Mouse (Mus musculus) forebrain, postnatal 0 days (tissue): ENCODE results near the gene Lrrc46. TPM values are rescaled to one million over a fixed set of nuclear protein-coding genes. Genes with fewer than 3 reads are reported as not detected.

Experiments
- ATAC-seq: fragments of 200-750 bp; cut with Nextera tagmentation; 2 replicates; pipeline ENCODE4 v1.8.0; 2017; ENCODE audit warnings: mild to moderate bottlenecking, moderate library complexity
- DNase-seq: peaks from one replicate; pipeline ENCODE4 v3.0.0-alpha.2; 2015
- H3K27ac ChIP-seq: fragments of 300-500 bp; sonication (generic); 2 replicates; pipeline ENCODE4 v1.5.1; 2014; ENCODE audit warnings: low read depth, mild to moderate bottlenecking, antibody characterized with exemption, low read length, moderate library complexity, mixed read lengths
- H3K27me3 ChIP-seq: fragments of 300-500 bp; sonication (generic); 2 replicates; pipeline ENCODE4 v1.6.1; 2014; ENCODE audit warnings: mild to moderate bottlenecking, low read length, mixed read lengths; ENCODE audit not compliant: insufficient read depth
- H3K36me3 ChIP-seq: fragments of 300-500 bp; sonication (generic); 2 replicates; pipeline ENCODE4 v1.6.1; 2014; ENCODE audit warnings: mild to moderate bottlenecking, moderate library complexity; ENCODE audit not compliant: insufficient read depth
- H3K4me1 ChIP-seq: fragments of 300-500 bp; sonication (generic); 2 replicates; pipeline ENCODE4 v1.6.1; 2014; ENCODE audit warnings: antibody characterized with exemption; ENCODE audit not compliant: insufficient read depth
- H3K4me2 ChIP-seq: fragments of 300-500 bp; sonication (generic); 2 replicates; pipeline ENCODE4 v1.6.1; 2014; ENCODE audit warnings: low read depth, mild to moderate bottlenecking, moderate library complexity
- H3K4me3 ChIP-seq: fragments of 300-500 bp; sonication (generic); 2 replicates; pipeline ENCODE4 v1.5.1; 2014; ENCODE audit warnings: low read depth, low read length, mixed read lengths
- H3K9ac ChIP-seq: fragments of 300-500 bp; sonication (generic); 2 replicates; pipeline ENCODE4 v1.6.1; 2014; ENCODE audit warnings: mild to moderate bottlenecking
- H3K9me3 ChIP-seq: fragments of 300-500 bp; sonication (generic); 2 replicates; pipeline ENCODE4 v1.6.1; 2016; ENCODE audit warnings: low read length
- CTCF ChIP-seq: sonication (generic); IDR thresholded peaks from 2 replicates; pipeline ENCODE4 v1.5.1; 2016; ENCODE audit warnings: antibody characterized with exemption, control low read depth, low read depth
- WGBS: fragments of 180-500 bp; shearing (Covaris S2); extraction: QIAGEN DNeasy Blood & Tissue Kit; methylation state at CpG from one replicate; pipeline ENCODE4 v1.1.7; 2014; 5-methylcytosine and 5-hydroxymethylcytosine counted together
- polyA plus RNA-seq: library from polyadenylated mRNA; unstranded; fragments of >200 nt; fragmentation: Nextera tagmentation; extraction: Ambion mirVana; gene quantifications from 2 replicates; pipeline ENCODE4 v1.2.1, GENCODE M21; 2015
- total RNA-seq: library from RNA; depleted of rRNA; stranded (reverse); fragments of >200 nt; gene quantifications from 2 replicates; pipeline ENCODE4 v1.2.3, GENCODE M21; 2014

The Lrrc46 gene
- total and polyA plus RNA-seq, 2 experiments from 2014 or later: 1.6 to 5.8 TPM

- Histone ChIP-seq H3K4me1 (no peaks in the 10 kb centered on the region), H3K4me2 (no peak overlapping the region), H3K27ac (no peak overlapping the region), H3K4me3 (no peak overlapping the region), H3K9me3 (no peaks in the 10 kb centered on the region), H3K36me3 (no peaks in the 10 kb centered on the region), H3K27me3 (no peaks in the 10 kb centered on the region), H3K9ac (no peak overlapping the region)
- DNase-seq (no peak), ATAC-seq (no peak)
- no peak for TF ChIP-seq CTCF
- whole genome bisulfite sequencing: 60% methylated on average over 4 of the region's 4 CpGs
These were observed 37.5 kb upstream of the Lrrc46 start for GRCm38 (mm10) chr11:97078751-97079150.

- no peaks in the 10 kb centered on the region for H3K27me3 ChIP-seq
- ATAC-seq: no peak
- WGBS: 71% methylated on average over 8 of the region's 8 CpGs
These were observed 33.0 kb upstream of the Lrrc46 start for GRCm38 (mm10) chr11:97074235-97074634.

GRCm38 (mm10) chr11:97072533-97072932, 31.3 kb upstream of the Lrrc46 start:
- peak; percentile 89 for DNase-seq
- WGBS: 28% methylated on average over 3 of the region's 3 CpGs

More at GRCm38 (mm10) chr11:97074235-97074634, 33.0 kb upstream of the Lrrc46 start:
- H3K9ac ChIP-seq: no peak overlapping the region
- H3K4me1 ChIP-seq: no peaks in the 10 kb centered on the region
- TF ChIP-seq CTCF: no peak
- H3K4me3 ChIP-seq: no peak overlapping the region
- DNase-seq: no peak
- no peaks in the 10 kb centered on the region for H3K9me3 ChIP-seq
- no peak overlapping the region for H3K4me2 ChIP-seq
- no peak overlapping the region for H3K27ac ChIP-seq
- no peaks in the 10 kb centered on the region for H3K36me3 ChIP-seq

GRCm38 (mm10) chr11:97071129-97071528, 29.9 kb upstream of the Lrrc46 start:
- WGBS: 65% methylated on average over 1 of the region's 1 CpGs
- H3K9me3 ChIP-seq: no peaks in the 10 kb centered on the region
- no peak overlapping the region for H3K27ac ChIP-seq
- TF ChIP-seq CTCF: no peak
- no peak for DNase-seq
- peaks cover 13% of the 10 kb centered on the region; the same call in 1 of the 2 replicates for H3K36me3 ChIP-seq
- no peak overlapping the region for H3K4me2 ChIP-seq
- ATAC-seq: no peak
- H3K9ac ChIP-seq: no peak overlapping the region
- no peaks in the 10 kb centered on the region for H3K27me3 ChIP-seq
- no peaks in the 10 kb centered on the region for H3K4me1 ChIP-seq
- H3K4me3 ChIP-seq: no peak overlapping the region

More at GRCm38 (mm10) chr11:97072533-97072932, 31.3 kb upstream of the Lrrc46 start:
- Histone ChIP-seq H3K4me3 (no peak overlapping the region), H3K9me3 (no peaks in the 10 kb centered on the region), H3K36me3 (peaks cover 6% of the 10 kb centered on the region; the same call in 1 of the 2 replicates), H3K27ac (no peak overlapping the region), H3K9ac (no peak overlapping the region), H3K27me3 (no peaks in the 10 kb centered on the region), H3K4me1 (no peaks in the 10 kb centered on the region), H3K4me2 (no peak overlapping the region)
- TF ChIP-seq CTCF: peak; percentile 92
- peak; percentile 76 for ATAC-seq

GRCm38 (mm10) chr11:97069770-97070169, 28.6 kb upstream of the Lrrc46 start:
- H3K27ac ChIP-seq: no peak overlapping the region
- WGBS: 85% methylated on average over 2 of the region's 2 CpGs
- peaks cover 16% of the 10 kb centered on the region; the same call in 1 of the 2 replicates for H3K36me3 ChIP-seq
- H3K9ac ChIP-seq: no peak overlapping the region
- H3K9me3 ChIP-seq: no peaks in the 10 kb centered on the region
- ATAC-seq: no peak
- no peak overlapping the region for H3K4me2 ChIP-seq
- H3K27me3 ChIP-seq: no peaks in the 10 kb centered on the region
- no peak for DNase-seq
- TF ChIP-seq CTCF: no peak
- no peaks in the 10 kb centered on the region for H3K4me1 ChIP-seq
- H3K4me3 ChIP-seq: no peak overlapping the region

GRCm38 (mm10) chr11:97069333-97069732, 28.1 kb upstream of the Lrrc46 start:
- peak; percentile 18 for DNase-seq
- no peak for TF ChIP-seq CTCF
- 0 out of 2 replicates have a peak, but pooled peaks have one; percentile 35 for ATAC-seq
- H3K27me3 ChIP-seq: no peaks in the 10 kb centered on the region
- no peak overlapping the region for H3K9ac ChIP-seq
- H3K9me3 ChIP-seq: no peaks in the 10 kb centered on the region
- no peak overlapping the region for H3K4me2 ChIP-seq
- no peak overlapping the region for H3K27ac ChIP-seq
- H3K4me1 ChIP-seq: no peaks in the 10 kb centered on the region
- 50% methylated on average over 1 of the region's 1 CpGs for WGBS
- H3K36me3 ChIP-seq: peaks cover 16% of the 10 kb centered on the region
- no peak overlapping the region for H3K4me3 ChIP-seq

GRCm38 (mm10) chr11:97066656-97067360, 25.6 kb upstream of the Lrrc46 start:
- Histone ChIP-seq H3K36me3 (peaks cover 16% of the 10 kb centered on the region), H3K27ac (no peak overlapping the region), H3K4me3 (no peak overlapping the region), H3K9me3 (no peaks in the 10 kb centered on the region), H3K4me2 (no peak overlapping the region), H3K4me1 (no peaks in the 10 kb centered on the region), H3K9ac (no peak overlapping the region), H3K27me3 (no peaks in the 10 kb centered on the region)
- TF ChIP-seq CTCF: no peak
- WGBS: 56% methylated on average over 22 of the region's 22 CpGs
- ATAC-seq (no peak), DNase-seq (no peak)
